Mouse (Mus musculus) heart, postnatal 0 days (tissue): ENCODE results near the gene Syt6.

Experiments
- CTCF ChIP-seq: IDR thresholded peaks from 2 replicates; pipeline ENCODE4 v1.5.1; 2016; ENCODE audit warnings: antibody characterized with exemption, control low read depth, low read depth
- EP300 ChIP-seq: IDR thresholded peaks from 2 replicates; pipeline ENCODE4 v1.6.1; 2016; ENCODE audit warnings: antibody characterized with exemption, low read depth

DNA sequence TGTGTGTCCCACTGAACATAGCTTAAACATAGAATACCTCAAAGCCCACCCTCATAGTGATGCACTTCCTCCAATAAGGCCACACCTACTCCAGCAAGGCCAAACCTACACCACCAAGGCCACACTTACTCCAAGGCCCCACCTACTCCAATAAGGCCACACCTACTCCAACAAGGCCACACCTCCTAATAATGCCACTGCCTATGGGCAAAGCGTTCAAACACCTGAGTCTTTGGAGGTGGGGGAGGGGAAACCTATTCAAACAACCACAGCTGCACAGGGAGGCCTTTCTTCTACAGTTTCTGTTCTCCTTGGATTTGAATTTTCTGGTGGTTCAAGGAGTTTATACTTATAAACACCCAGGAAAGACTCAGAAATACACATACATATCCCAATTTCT, 114.0 kb downstream of the Syt6 start:
- no peak for TF ChIP-seq CTCF
- no peak for TF ChIP-seq EP300
